Mouse (Mus musculus) forebrain, embryonic 16.5 days (tissue): ENCODE measurements at regions not wholly inside any gene's neighbourhood (a gene's known extent, or its start where the extent isn't known, plus 50 kb on each side); places are given as distances from the start of the nearest gene placed in this dataset.

Experiments used
- ATAC-seq: fragments of 200-750 bp; cut with Nextera tagmentation; 2 replicates; pipeline ENCODE4 v1.8.0; 2017; ENCODE audit warnings: mild to moderate bottlenecking, moderate library complexity
- H3K27ac ChIP-seq: fragments of 300-500 bp; sonication (generic); 2 replicates; pipeline ENCODE4 v1.5.1; 2014; ENCODE audit warnings: low read length, control low read depth
- H3K27me3 ChIP-seq: fragments of 300-500 bp; sonication (generic); replicated peaks from 2 replicates; pipeline ENCODE4 v1.6.1; 2014; ENCODE audit warnings: low read length; ENCODE audit not compliant: control insufficient read depth, insufficient read depth
- H3K36me3 ChIP-seq: fragments of 300-500 bp; sonication (generic); 2 replicates; pipeline ENCODE4 v1.6.1; 2014; ENCODE audit not compliant: control insufficient read depth, insufficient read depth
- H3K4me1 ChIP-seq: fragments of 300-500 bp; sonication (generic); replicated peaks from 2 replicates; pipeline ENCODE4 v1.6.1; 2014; ENCODE audit warnings: low read length; ENCODE audit not compliant: control insufficient read depth, insufficient read depth
- H3K4me2 ChIP-seq: fragments of 300-500 bp; sonication (generic); 2 replicates; pipeline ENCODE4 v1.6.1; 2014; ENCODE audit warnings: mild to moderate bottlenecking, low read length, control low read depth
- H3K4me3 ChIP-seq: fragments of 300-500 bp; sonication (generic); replicated peaks from 2 replicates; pipeline ENCODE4 v1.5.1; 2014; ENCODE audit warnings: mild to moderate bottlenecking, low read length, control low read depth
- H3K9ac ChIP-seq: fragments of 300-500 bp; sonication (generic); replicated peaks from 2 replicates; pipeline ENCODE4 v1.6.1; 2014; ENCODE audit warnings: low read depth, low read length, control low read depth
- H3K9me3 ChIP-seq: fragments of 300-500 bp; sonication (generic); 2 replicates; pipeline ENCODE4 v1.6.1; 2016; ENCODE audit warnings: low read length; ENCODE audit not compliant: control insufficient read depth
- whole genome bisulfite sequencing: fragments of 180-500 bp; shearing (Covaris S2); extraction: QIAGEN DNeasy Blood & Tissue Kit; methylation state at CpG from one replicate; pipeline ENCODE4 v1.1.7; 2014; 5-methylcytosine and 5-hydroxymethylcytosine counted together

DNA sequence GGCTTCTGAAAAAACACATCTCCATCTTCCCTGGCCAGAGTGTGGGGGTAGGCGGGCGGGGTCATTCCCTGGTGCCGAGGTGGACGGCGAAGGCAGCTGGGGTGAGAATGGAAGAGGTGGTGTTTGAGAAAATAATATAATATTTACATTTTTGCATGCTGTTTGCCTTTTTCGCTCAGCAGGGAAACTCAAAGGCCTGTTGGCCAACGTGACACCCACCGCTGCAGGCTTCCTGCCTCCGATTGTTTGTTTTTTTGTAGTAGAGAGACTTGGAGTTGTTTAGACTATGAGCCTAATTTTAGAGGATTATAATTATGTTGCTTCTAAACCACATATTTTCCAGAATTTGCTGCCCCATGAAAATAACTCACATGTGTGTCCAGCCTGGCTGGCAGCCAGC is 147.2 kb upstream of the Irx3 start:
- H3K4me2 ChIP-seq = no peak overlapping the region
- no peak overlapping the region for H3K9ac ChIP-seq
- H3K27me3 ChIP-seq = no peaks in the 10 kb centered on the region
- H3K27ac ChIP-seq = no peak overlapping the region
- no peak for ATAC-seq
- WGBS = 76% methylated on average over 9 of the region's 9 CpGs
- no peaks in the 10 kb centered on the region for H3K36me3 ChIP-seq
- no peaks in the 10 kb centered on the region for H3K9me3 ChIP-seq
- 0 out of 2 replicates have a peak, but pooled peaks cover 4% of the 10 kb centered on the region for H3K4me1 ChIP-seq
- no peak overlapping the region for H3K4me3 ChIP-seq

DNA sequence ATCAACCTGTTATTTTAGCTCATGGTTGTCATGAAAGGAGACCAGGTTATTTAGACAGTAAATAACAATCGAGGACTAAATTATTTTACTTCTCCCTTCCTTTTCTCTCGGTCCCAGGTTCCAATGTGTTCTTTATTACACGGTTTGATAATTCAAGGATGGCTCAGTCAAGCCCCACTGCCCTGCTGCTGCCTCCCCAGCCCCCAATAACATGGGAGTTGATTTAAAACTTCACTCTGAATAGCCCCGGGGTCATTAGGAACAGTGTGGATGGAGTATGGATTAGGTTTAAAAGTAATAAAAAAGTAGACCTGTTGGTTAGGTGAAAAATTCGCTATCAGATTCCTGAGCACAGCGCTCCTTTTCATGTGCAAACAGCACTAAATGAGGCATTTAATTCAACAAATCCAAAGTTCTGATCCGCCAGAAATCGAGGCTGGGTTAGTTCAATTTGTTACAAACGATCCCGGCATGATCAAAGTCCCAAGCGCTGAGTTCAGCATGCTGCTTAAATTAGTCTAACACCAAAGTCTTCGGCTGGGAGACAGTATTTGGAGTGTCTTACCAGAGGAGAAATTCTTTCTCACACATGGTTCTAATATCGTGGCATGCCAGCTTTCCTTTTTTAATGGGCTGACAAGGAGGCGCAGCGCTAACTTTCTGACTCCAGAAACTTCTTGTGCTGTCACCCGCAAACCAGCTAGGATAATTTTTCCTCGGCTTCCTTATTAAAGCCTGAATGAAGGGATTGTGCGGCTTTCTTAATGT is 146.5 kb upstream of the Irx3 start:
- 46% methylated on average over 18 of the region's 18 CpGs for WGBS
- Histone ChIP-seq H3K36me3 (no peaks in the 10 kb centered on the region), H3K27me3 (no peaks in the 10 kb centered on the region), H3K4me1 (0 out of 2 replicates have a peak, but pooled peaks cover 4% of the 10 kb centered on the region), H3K4me3 (no peak overlapping the region), H3K27ac (no peak overlapping the region), H3K9ac (no peak overlapping the region), H3K9me3 (no peaks in the 10 kb centered on the region), H3K4me2 (no peak overlapping the region)
- no peak for ATAC-seq

DNA sequence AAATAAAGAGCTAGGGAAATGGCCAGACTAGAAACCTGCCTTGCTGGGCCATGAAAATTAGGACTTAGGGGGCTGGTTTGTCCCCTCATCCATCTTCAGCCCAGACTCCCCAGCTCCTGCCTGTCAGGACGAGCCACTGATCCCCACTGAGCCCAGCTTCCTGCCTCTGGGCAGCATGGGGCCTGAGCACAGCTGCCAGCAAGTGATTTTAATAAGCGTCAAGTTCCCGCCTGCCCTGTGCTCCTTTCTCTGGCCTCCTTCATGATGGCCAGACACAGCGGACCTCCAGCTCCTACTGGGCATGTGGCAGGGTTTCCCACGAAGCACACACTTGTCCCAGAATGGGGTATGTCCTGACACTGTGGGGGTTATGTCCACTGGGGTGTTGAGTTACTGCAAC is 139.1 kb upstream of the Irx3 start:
- Histone ChIP-seq H3K4me2 (no peak overlapping the region), H3K9ac (no peak overlapping the region), H3K27ac (no peak overlapping the region), H3K9me3 (no peaks in the 10 kb centered on the region), H3K4me3 (no peak overlapping the region), H3K36me3 (no peaks in the 10 kb centered on the region), H3K27me3 (no peaks in the 10 kb centered on the region), H3K4me1 (no peaks in the 10 kb centered on the region)
- WGBS = 26% methylated on average over 5 of the region's 5 CpGs
- no peak for ATAC-seq

DNA sequence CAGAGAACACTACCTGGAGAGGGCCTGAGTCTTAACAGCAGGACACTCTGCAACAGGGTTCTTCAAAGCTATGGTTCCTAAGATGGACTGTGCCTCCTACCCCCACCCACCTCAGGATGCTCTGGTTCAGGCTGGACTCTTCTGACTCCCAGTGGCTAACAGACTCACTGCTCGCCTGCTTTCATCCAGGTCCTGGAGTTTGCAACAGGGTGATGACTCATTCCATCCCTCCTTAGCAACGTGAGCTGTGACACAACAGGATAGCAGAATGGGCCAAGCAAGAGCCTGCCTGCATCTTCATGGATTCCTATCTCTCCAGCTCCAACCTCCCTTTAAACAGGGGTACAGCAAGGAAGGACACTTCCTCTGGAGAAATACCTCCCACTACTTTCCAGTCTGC is 135.4 kb upstream of the Irx3 start:
- no peak overlapping the region for H3K4me2 ChIP-seq
- H3K9ac ChIP-seq = no peak overlapping the region
- H3K27me3 ChIP-seq = no peaks in the 10 kb centered on the region
- WGBS = 71% methylated on average over 2 of the region's 2 CpGs
- H3K9me3 ChIP-seq = no peaks in the 10 kb centered on the region
- ATAC-seq = no peak
- H3K4me3 ChIP-seq = no peak overlapping the region
- no peaks in the 10 kb centered on the region for H3K4me1 ChIP-seq
- H3K27ac ChIP-seq = no peak overlapping the region
- H3K36me3 ChIP-seq = no peaks in the 10 kb centered on the region

DNA sequence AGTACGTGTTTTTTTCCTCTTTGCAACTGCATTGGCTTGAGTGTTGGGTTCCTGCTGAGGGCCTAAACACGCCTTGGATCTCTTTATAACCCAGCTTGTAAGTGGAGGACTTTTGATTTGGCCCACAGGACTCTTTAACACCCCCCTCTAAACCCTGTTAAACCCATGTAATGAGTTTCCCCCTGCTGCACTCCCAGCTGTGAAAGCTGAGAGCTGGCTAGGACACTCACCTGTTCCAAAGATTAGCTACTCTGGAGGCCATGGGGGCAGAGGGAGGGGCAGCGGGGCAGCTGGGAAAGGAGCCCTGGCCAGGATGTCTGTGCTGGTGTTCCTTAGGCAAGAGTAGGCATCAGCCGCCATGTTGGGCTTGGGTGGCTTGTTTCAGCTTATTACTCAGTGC is 128.7 kb upstream of the Irx3 start:
- no peaks in the 10 kb centered on the region for H3K9me3 ChIP-seq
- 76% methylated on average over 4 of the region's 4 CpGs for WGBS
- no peak overlapping the region for H3K9ac ChIP-seq
- H3K27me3 ChIP-seq = no peaks in the 10 kb centered on the region
- ATAC-seq = no peak
- no peak overlapping the region for H3K4me2 ChIP-seq
- H3K4me1 ChIP-seq = no peaks in the 10 kb centered on the region
- H3K27ac ChIP-seq = no peak overlapping the region
- H3K4me3 ChIP-seq = no peak overlapping the region
- H3K36me3 ChIP-seq = no peaks in the 10 kb centered on the region

DNA sequence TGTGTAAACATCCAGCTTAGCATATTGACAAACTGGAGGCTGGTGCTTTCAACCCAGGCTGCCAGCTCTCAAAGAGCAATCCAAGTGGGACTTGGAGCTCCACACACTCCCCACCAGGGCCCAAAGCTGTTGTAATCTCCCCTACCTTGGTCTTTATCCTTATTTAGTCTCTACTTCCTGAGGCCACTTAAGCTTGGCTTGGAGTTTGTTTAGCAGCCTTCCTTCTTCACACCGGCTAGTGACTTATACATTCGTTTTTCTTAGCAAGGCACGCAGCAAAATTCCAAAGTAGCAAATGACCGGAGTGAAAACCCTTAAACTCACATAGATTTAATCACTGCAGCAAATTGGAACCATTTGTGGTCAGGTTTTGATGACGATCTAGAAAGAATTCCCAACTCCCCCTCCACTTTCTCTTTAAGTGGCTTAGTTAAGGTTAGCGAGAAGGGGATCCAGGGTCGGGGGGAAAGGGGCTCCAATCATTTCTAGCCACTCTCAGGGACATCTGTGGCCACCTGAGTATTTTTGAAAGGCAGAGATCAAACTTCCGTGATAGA is 124.2 kb upstream of the Irx3 start:
- Histone ChIP-seq H3K27ac (no peak overlapping the region), H3K9ac (no peak overlapping the region), H3K4me3 (no peak overlapping the region), H3K4me2 (no peak overlapping the region), H3K27me3 (no peaks in the 10 kb centered on the region), H3K36me3 (no peaks in the 10 kb centered on the region), H3K9me3 (no peaks in the 10 kb centered on the region), H3K4me1 (no peaks in the 10 kb centered on the region)
- WGBS = 82% methylated on average over 8 of the region's 8 CpGs
- no peak for ATAC-seq

DNA sequence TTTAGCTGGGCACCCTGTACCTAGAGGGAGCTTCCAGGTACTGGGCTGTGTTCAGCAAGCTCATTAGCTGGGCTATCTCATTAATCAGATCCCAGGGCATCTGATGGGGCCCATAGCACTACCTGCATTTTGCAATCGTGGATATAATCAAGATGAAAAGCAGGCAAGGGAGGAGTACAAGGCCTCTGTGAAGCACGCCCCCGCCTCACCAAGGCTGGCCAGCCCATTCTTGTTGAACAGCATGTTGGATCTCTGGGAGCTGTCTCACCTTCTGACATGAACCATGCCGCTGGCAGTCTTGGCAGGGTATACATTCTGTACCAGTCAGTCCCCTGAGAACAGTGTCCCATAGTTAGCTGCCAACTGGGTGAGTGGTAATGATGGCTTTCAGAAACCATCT is 122.3 kb upstream of the Irx3 start:
- Histone ChIP-seq H3K27ac (no peak overlapping the region), H3K36me3 (no peaks in the 10 kb centered on the region), H3K4me3 (no peak overlapping the region), H3K9ac (no peak overlapping the region), H3K4me2 (no peak overlapping the region), H3K9me3 (no peaks in the 10 kb centered on the region), H3K4me1 (no peaks in the 10 kb centered on the region), H3K27me3 (no peaks in the 10 kb centered on the region)
- 91% methylated on average over 4 of the region's 4 CpGs for WGBS
- no peak for ATAC-seq

DNA sequence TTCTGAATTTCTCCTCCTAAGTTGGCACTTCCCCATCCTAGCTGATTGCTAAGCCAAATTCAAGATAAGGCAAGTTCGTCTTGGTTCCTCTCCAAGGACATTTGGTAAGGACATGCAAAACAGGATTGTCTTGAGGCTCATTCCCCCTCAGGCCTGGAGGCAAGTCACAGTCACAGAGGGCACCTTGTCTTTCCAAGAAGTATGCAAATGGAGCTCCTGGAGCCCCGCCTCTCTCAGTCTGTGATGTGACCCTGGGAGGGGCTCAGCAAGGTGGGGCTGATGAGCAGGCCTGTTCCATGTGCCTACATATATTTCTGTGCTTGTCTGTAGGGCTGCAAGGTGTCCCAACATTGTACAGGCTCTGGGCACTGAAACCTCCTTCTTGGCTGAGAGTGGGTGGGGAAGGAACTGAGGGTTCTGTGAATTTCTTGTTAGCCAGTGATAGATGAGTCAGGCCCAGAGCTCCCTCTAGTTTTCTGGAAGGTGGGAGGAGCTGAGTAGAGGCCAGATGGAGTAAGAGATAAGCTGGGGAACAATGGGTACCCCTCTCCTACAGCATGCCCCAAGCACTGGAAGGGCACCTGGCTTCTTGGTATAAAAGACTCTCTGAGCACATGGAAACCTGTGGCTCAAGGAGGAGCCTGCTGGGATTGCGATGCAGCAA is 120.5 kb upstream of the Irx3 start:
- Histone ChIP-seq H3K4me2 (no peak overlapping the region), H3K9ac (no peak overlapping the region), H3K27ac (no peak overlapping the region), H3K4me1 (no peaks in the 10 kb centered on the region), H3K36me3 (no peaks in the 10 kb centered on the region), H3K27me3 (no peaks in the 10 kb centered on the region), H3K9me3 (no peaks in the 10 kb centered on the region), H3K4me3 (no peak overlapping the region)
- ATAC-seq = no peak
- WGBS = 74% methylated on average over 3 of the region's 3 CpGs

DNA sequence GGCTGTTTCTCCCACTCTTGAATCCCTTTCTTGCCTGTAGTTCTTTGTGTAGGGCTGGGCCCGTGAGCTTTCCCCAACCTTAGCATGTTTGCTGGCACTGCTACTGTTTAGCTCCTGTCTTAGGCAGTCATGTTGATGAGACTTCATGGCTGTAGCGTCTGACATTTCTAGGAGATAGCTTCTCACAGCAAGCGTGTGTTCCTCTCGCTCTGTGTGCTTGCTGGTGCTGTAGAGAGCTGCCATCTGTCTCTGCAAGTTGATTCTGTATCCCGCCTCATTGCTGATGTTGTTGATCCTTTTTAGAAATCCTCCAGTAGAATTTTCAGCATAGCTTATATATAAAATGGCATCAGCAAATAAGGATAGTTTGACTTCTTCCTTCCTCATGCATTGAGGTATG is 116.0 kb upstream of the Irx3 start:
- Histone ChIP-seq H3K27ac (peak overlapping the region; percentile 56), H3K36me3 (no peaks in the 10 kb centered on the region), H3K4me1 (peaks cover 2% of the 10 kb centered on the region; the same call in 1 of the 2 replicates), H3K4me2 (no peak overlapping the region), H3K27me3 (no peaks in the 10 kb centered on the region), H3K4me3 (no peak overlapping the region), H3K9me3 (no peaks in the 10 kb centered on the region), H3K9ac (no peak overlapping the region)
- WGBS = 69% methylated on average over 5 of the region's 5 CpGs
- ATAC-seq = peak; percentile 67; the same call in 1 of the 2 replicates
